Mouse (Mus musculus): ENCODE data around the gene Dnase1l1.

GRCm38 (mm10) chrX:74249615-74250014, 32.5 kb downstream of the Dnase1l1 start, which contains the start of gene Flna:
- TF ChIP-seq CTCF (IDR thresholded peaks at IDR 0.05; ENCODE audit: low read depth, low read length) (no peak), POLR2A (IDR thresholded peaks at IDR 0.05; ENCODE audit: insufficient read depth, low read length) (no peak)

All from ES-Bruce4 (cell line).